Mouse (Mus musculus) limb, embryonic 14.5 days (tissue): Measurements from ENCODE around the gene Rnf130. TPM values are rescaled to one million over a fixed set of nuclear protein-coding genes. Genes with fewer than 3 reads are reported as not detected.

Experiments
- ATAC-seq: fragments of 200-750 bp; cut with Nextera tagmentation; 2 replicates; pipeline ENCODE4 v1.8.0; 2017; ENCODE audit warnings: low read depth, moderate number of reproducible peaks, moderate TSS enrichment; ENCODE audit not compliant: low FRiP score
- DNase-seq: peaks from one replicate; pipeline ENCODE4 v3.0.0-alpha.2; 2015; ENCODE audit warnings: low spot score
- H3K27ac ChIP-seq: fragments of 300-500 bp; sonication (generic); replicated peaks from 2 replicates; pipeline ENCODE4 v1.5.1; 2014; ENCODE audit warnings: low read depth, mild to moderate bottlenecking, low read length, moderate library complexity, mixed read lengths
- H3K27me3 ChIP-seq: fragments of 300-500 bp; sonication (generic); 2 replicates; pipeline ENCODE4 v1.6.1; 2014; ENCODE audit warnings: low read length, mixed read lengths; ENCODE audit not compliant: control insufficient read depth, insufficient read depth
- H3K36me3 ChIP-seq: fragments of 300-500 bp; sonication (generic); 2 replicates; pipeline ENCODE4 v1.6.1; 2014; ENCODE audit warnings: mild to moderate bottlenecking, low read length, moderate library complexity, mixed read lengths; ENCODE audit not compliant: control insufficient read depth, insufficient read depth
- H3K4me1 ChIP-seq: fragments of 300-500 bp; sonication (generic); 2 replicates; pipeline ENCODE4 v1.6.1; 2014; ENCODE audit warnings: antibody characterized with exemption, low read length, mixed read lengths; ENCODE audit not compliant: control insufficient read depth, insufficient read depth
- H3K4me2 ChIP-seq: fragments of 300-500 bp; sonication (generic); replicated peaks from 2 replicates; pipeline ENCODE4 v1.6.1; 2014; ENCODE audit warnings: low read depth, mild to moderate bottlenecking, low read length, moderate library complexity; ENCODE audit not compliant: severe bottlenecking
- H3K4me3 ChIP-seq: fragments of 300-500 bp; sonication (generic); replicated peaks from 2 replicates; pipeline ENCODE4 v1.5.1; 2014; ENCODE audit warnings: low read length
- H3K9ac ChIP-seq: fragments of 300-500 bp; sonication (generic); 2 replicates; pipeline ENCODE4 v1.6.1; 2014; ENCODE audit warnings: mild to moderate bottlenecking, low read depth, low read length, moderate library complexity; ENCODE audit not compliant: severe bottlenecking
- H3K9me3 ChIP-seq: fragments of 300-500 bp; sonication (generic); 2 replicates; pipeline ENCODE4 v1.6.1; 2016; ENCODE audit warnings: low read length; ENCODE audit not compliant: control insufficient read depth
- POLR2A ChIP-seq: fragments of 200-500 bp; IDR thresholded peaks from 2 replicates; pipeline ENCODE4 v1.8.0; 2012; ENCODE audit warnings: inconsistent platforms, mild to moderate bottlenecking, moderate library complexity, borderline replicate concordance; ENCODE audit not compliant: insufficient read depth, insufficient read length; ENCODE audit errors: extremely low read depth
- WGBS: fragments of 180-500 bp; shearing (Covaris S2); extraction: QIAGEN DNeasy Blood & Tissue Kit; methylation state at CpG from one replicate; pipeline ENCODE4 v1.1.7; 2014; 5-methylcytosine and 5-hydroxymethylcytosine counted together
- polyA plus RNA-seq, 2 experiments: library from polyadenylated mRNA; depleted of rRNA in 1 of 2; stranded (reverse) in 1 of 2; unstranded in 1 of 2; fragments of >200 nt; fragmentation: Nextera tagmentation in 1 of 2; extraction: Ambion mirVana in 1 of 2; gene quantifications; 2 replicates each; pipeline versions ENCODE4 v1.2.1 to v1.2.3; 2012 to 2014

The Rnf130 gene
- polyA plus RNA-seq, 2 experiments, result 56.7 to 90.3 TPM

DNA sequence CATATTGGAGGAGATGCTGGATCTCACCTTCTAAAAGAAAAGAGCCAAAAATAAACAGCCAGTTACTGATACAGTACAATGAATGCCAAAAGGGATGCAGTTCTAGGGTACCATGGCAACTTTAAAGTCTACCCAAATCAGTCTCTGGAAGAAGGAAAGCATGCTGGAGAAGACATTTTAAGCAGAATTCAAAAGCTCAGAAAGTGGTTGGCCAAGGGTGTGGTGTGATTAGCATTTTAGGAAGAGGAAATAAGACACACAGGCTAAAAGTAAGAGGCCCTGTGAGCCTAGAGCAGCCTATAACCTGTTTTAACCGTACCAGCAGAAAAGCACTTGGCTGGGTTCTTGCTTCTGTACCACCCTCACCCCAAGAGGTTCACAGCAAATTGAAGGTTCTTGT is 22.5 kb downstream of the Rnf130 start:
- 43% methylated on average over 1 of the region's 1 CpGs for WGBS
- no peak for ATAC-seq
- Histone ChIP-seq H3K9ac (no peak overlapping the region), H3K4me1 (peaks cover 4% of the 10 kb centered on the region; the same call in 1 of the 2 replicates), H3K4me3 (no peak overlapping the region), H3K27ac (no peak overlapping the region), H3K4me2 (no peak overlapping the region), H3K36me3 (peaks cover under 1% of the 10 kb centered on the region; the same call in 1 of the 2 replicates), H3K9me3 (no peaks in the 10 kb centered on the region), H3K27me3 (no peaks in the 10 kb centered on the region)
- TF ChIP-seq POLR2A, result no peak
- DNase-seq, result no peak

DNA sequence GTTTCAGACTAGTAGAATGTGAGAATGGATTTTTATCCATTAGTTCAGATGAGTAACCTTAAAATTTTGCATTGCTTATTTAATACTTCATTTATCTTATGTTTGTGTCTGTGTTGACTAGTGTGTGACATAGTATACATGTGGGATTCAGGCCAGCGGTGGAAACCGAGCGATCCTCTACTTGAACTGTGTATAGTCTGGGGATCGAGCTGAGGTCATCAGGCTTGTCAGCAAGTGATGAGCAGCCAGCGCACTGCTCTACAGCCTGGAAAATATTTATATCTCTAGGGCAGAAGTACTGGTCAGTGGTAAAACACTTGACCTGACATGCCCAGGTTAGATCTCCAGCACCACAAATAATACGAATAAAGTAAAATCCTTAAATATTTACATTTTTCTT is 23.0 kb downstream of the Rnf130 start:
- DNase-seq, result peak; percentile 22
- Histone ChIP-seq H3K9ac (no peak overlapping the region), H3K27me3 (no peaks in the 10 kb centered on the region), H3K4me1 (peaks cover 4% of the 10 kb centered on the region; the same call in 1 of the 2 replicates), H3K27ac (no peak overlapping the region), H3K4me2 (no peak overlapping the region), H3K4me3 (no peak overlapping the region), H3K36me3 (peaks cover 6% of the 10 kb centered on the region; the same call in 1 of the 2 replicates), H3K9me3 (no peaks in the 10 kb centered on the region)
- TF ChIP-seq POLR2A, result no peak
- no peak for ATAC-seq
- 83% methylated on average over 6 of the region's 6 CpGs for WGBS

GRCm38 (mm10) chr11:50050392-50050791 is 25.2 kb downstream of the Rnf130 start:
- Histone ChIP-seq H3K27me3 (no peaks in the 10 kb centered on the region), H3K9me3 (no peaks in the 10 kb centered on the region), H3K4me3 (no peak overlapping the region), H3K27ac (no peak overlapping the region), H3K4me1 (peaks cover 4% of the 10 kb centered on the region; the same call in 1 of the 2 replicates), H3K4me2 (no peak overlapping the region), H3K36me3 (peaks cover 6% of the 10 kb centered on the region), H3K9ac (no peak overlapping the region)
- ATAC-seq (no peak), DNase-seq (no peak)
- no peak for TF ChIP-seq POLR2A
- WGBS, result 76% methylated on average over 6 of the region's 6 CpGs

DNA sequence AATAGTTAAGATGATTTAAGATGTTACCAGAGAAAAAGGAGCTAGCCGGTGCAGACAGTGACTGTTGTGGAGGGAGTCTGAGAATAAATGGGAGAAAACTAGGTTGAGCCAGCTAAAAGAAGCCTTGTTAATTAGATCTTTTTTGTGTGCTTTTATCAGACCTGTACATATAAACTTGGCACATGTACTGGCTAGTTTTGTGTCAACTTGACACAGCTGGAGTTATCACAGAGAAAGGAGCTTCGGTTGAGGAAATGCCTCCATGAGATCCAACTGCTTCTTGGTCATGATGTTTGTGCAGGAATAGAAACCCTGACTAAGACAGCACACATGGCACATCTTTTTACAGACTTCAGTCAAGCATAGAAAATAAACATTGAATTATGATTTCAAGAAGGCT is 32.6 kb downstream of the Rnf130 start:
- Histone ChIP-seq H3K4me1 (no peaks in the 10 kb centered on the region), H3K4me3 (no peak overlapping the region), H3K27me3 (no peaks in the 10 kb centered on the region), H3K9ac (no peak overlapping the region), H3K9me3 (no peaks in the 10 kb centered on the region), H3K4me2 (no peak overlapping the region), H3K27ac (no peak overlapping the region), H3K36me3 (peaks cover 16% of the 10 kb centered on the region)
- DNase-seq (no peak), ATAC-seq (no peak)
- TF ChIP-seq POLR2A, result no peak
- 74% methylated on average over 2 of the region's 2 CpGs for WGBS

GRCm38 (mm10) chr11:50058277-50058676 is 33.1 kb downstream of the Rnf130 start:
- Histone ChIP-seq H3K27ac (no peak overlapping the region), H3K9ac (no peak overlapping the region), H3K27me3 (no peaks in the 10 kb centered on the region), H3K4me3 (no peak overlapping the region), H3K4me2 (no peak overlapping the region), H3K9me3 (no peaks in the 10 kb centered on the region), H3K4me1 (no peaks in the 10 kb centered on the region), H3K36me3 (peaks cover 11% of the 10 kb centered on the region)
- 88% methylated on average over 6 of the region's 6 CpGs for WGBS
- no peak for TF ChIP-seq POLR2A
- ATAC-seq (no peak), DNase-seq (no peak)

- Histone ChIP-seq H3K4me2 (no peak overlapping the region), H3K27me3 (no peaks in the 10 kb centered on the region), H3K4me1 (no peaks in the 10 kb centered on the region), H3K36me3 (peaks cover 11% of the 10 kb centered on the region), H3K9ac (no peak overlapping the region), H3K4me3 (no peak overlapping the region), H3K27ac (no peak overlapping the region), H3K9me3 (no peaks in the 10 kb centered on the region)
- WGBS, result 92% methylated on average over 6 of the region's 6 CpGs
- no peak for ATAC-seq
- TF ChIP-seq POLR2A, result no peak
- no peak for DNase-seq
Observed at GRCm38 (mm10) chr11:50059045-50059444, 33.9 kb downstream of the Rnf130 start.
